8 mouse cellular contexts compared by ENCODE assay signal in the genomic region with DNA sequence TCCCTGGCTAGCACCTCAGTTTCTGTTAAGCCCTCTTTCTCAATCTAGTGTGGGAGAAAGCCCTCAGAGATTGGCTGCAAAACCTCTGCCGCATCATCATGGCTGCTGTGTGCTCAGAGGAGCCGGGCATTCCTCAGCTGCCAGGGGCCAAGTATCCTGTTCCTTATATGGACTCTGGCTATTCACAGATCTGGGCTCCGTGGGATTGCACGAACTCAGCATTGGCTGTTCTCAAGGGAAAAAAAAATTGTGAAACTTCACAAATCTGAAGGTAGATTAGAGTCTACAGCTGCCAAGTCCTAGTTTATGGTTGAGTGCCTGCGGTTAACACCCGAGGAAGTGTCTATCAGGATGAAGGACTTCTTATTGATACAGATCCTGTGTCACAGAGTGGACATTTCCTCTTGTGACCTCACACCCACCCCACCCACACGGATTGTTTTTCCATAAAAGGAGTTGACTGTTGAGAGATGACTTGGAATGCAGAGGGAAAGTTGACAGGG. TPM values are rescaled to one million over a fixed set of nuclear protein-coding genes. Genes with fewer than 3 reads are reported as not detected.
A peak's percentile ranks its signal among the peaks of the same experiment; 100 is the strongest.
DNase-seq lines count a peak whose midpoint lies in the region.

No protein-coding gene starts in this region.

- peaks cover 14% of the 10 kb centered on the region for H3K27me3 ChIP-seq in megakaryocyte, embryonic 14.5 days (replicated peaks)

- H3K9me3 ChIP-seq in megakaryocyte, embryonic 14.5 days: no peaks in the 10 kb centered on the region

- intact Hi-C loops in gastrocnemius, postnatal 14 days (cut with DNase I; ENCODE audit: low total_unique reads): loop anchor here (5.0 kb wide), 1 partner anchor 42 kb away; a partner anchor contains a TSS

- peaks cover 45% of the 10 kb centered on the region for H3K4me1 ChIP-seq in megakaryocyte, embryonic 14.5 days

- H3K4me3 ChIP-seq in megakaryocyte, embryonic 14.5 days (replicated peaks): peak overlapping the region; percentile 77

- peak; percentile 60 for DNase-seq in embryo, embryonic 10 days (ENCODE audit: low spot score)
- DNase-seq in embryo, embryonic 11 days: no peak
- peak; percentile 57 for DNase-seq in gastrocnemius, postnatal 14 days
- peak; percentile 48 for DNase-seq in kidney, adult 18-20 months
- no peak for DNase-seq in frontal cortex, postnatal 10 days (ENCODE audit: low spot score in 2 of 2)
- DNase-seq in c-Kit-positive CD71-positive TER-119-positive erythroid progenitor cells, embryonic 14.5 days (ENCODE audit: low spot score): no peak
- no peak for DNase-seq in layer of hippocampus, postnatal 36 days

- H3K36me3 ChIP-seq in megakaryocyte, embryonic 14.5 days (replicated peaks; ENCODE audit: low read length): no peaks in the 10 kb centered on the region

RNA-seq across cellular contexts. Expression of a gene that starts 44.1 kb away (rescaled TPM):
- total RNA-seq in gastrocnemius, postnatal 14 days (2021): 100 to 1,000 TPM; 452 to 543 TPM
- polyA plus RNA-seq in megakaryocyte, embryonic 14.5 days (2012; ENCODE audit: insufficient read depth, low replicate concordance): 44.2 and 57.1 TPM in 2 replicates
- total RNA-seq in layer of hippocampus, postnatal 36 days (2021): 10 to 100 TPM; 22.6 to 25.7 TPM

RNA-seq across cellular contexts. Expression of a gene that starts 54.1 kb away (rescaled TPM):
- total RNA-seq in gastrocnemius, postnatal 14 days (2021): 1 to 10 TPM; 2.2 to 2.3 TPM
- polyA plus RNA-seq in megakaryocyte, embryonic 14.5 days (2012; ENCODE audit: insufficient read depth, low replicate concordance): 0.45 TPM in 1 of 2 replicates, not detected in the other
- 1 to 10 TPM; 2.5 to 3.9 TPM for total RNA-seq in layer of hippocampus, postnatal 36 days (2021)

Comparison
In these comparisons a context has a peak if more than half of its experiments do, and no peak if none do; other contexts are left out.
1. DNase-seq: peak in embryo, embryonic 10 days (single experiment), gastrocnemius, postnatal 14 days (single experiment) and kidney, adult 18-20 months (single experiment); none in embryo, embryonic 11 days (single experiment), frontal cortex, postnatal 10 days (0 of 2), c-Kit-positive CD71-positive TER-119-positive erythroid progenitor cells, embryonic 14.5 days (single experiment) and layer of hippocampus, postnatal 36 days (0 of 2).
2. RNA of a gene that starts 44.1 kb away (total RNA-seq): 452 to 543 TPM in gastrocnemius, postnatal 14 days; 22.6 to 25.7 TPM in layer of hippocampus, postnatal 36 days; every median in the first group is over 10 times any median in the second.